Mouse (Mus musculus): ENCODE data around the gene Gm20517.

Gm20517 gene

DNA sequence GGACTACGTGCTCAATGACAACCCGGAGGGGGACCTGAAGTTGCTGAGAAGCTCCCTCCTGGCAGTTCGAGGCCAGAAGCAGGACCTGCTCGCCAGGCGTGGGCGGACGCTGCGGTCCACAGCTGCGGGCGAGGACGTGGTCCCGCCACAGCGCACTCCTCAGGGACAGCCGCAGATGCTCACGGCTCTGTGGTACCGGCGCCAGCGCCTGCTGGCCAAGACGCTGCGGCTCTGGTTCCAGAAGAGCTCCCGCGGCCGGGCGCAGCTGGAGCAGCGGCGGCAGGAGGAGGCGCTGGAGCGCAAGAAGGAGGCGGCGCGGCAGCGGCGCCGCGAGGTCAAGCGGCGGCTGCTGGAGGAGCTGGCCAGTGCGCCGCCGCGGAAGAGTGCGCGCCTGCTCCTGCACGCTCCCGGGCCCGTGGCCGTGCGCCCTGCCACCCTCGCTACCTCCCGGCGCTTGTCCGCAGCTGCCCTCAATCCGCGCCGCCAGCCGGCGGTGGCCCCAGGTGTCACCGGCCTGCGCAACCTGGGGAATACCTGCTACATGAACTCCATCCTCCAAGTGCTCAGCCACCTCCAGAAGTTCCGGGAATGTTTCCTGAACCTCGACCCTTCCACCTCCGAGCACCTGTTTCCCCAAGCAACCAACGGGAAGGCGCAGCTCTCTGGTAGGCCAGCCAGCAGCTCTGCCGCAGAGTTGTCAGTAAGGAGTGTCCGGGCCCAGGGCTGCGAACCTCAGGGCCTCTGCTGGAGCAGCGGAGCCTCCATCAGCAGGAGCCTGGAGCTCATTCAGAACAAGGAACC, 61.1 kb downstream of the Gm20517 start:
- DNase-seq (ENCODE audit: extremely low spot score, low spot score), result peak; percentile 68

DNA sequence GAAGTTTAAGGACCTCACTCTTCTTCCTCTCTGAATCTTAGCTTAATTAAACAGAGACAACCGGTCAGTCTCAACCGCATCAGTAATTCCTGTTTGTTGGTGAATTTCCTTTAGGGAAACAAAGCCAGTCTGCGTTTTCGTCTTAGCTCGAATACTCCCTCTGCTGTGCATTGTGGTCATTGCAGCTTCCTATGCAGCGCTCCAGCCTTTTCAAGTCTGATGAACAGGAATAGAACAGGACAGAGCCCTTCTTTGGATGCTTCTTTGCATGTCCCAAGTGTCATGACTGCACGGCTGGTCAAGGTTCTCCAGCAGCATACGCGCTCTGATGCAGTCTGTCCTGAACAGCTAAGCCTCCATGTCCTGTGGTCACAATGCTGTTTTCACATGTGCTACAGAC, 65.2 kb downstream of the Gm20517 start:
- peak; percentile 76 for DNase-seq (ENCODE audit: extremely low spot score, low spot score)

- DNase-seq (ENCODE audit: extremely low spot score, low spot score), result no peak
These were observed 66.8 kb downstream of the Gm20517 start for GRCm38 (mm10) chr17:47678238-47678637.

GRCm38 (mm10) chr17:47678702-47679101, 67.3 kb downstream of the Gm20517 start:
- DNase-seq (ENCODE audit: extremely low spot score, low spot score), result no peak

- no peak for DNase-seq (ENCODE audit: extremely low spot score, low spot score)
These were observed 71.4 kb downstream of the Gm20517 start for GRCm38 (mm10) chr17:47682836-47683235.

DNA sequence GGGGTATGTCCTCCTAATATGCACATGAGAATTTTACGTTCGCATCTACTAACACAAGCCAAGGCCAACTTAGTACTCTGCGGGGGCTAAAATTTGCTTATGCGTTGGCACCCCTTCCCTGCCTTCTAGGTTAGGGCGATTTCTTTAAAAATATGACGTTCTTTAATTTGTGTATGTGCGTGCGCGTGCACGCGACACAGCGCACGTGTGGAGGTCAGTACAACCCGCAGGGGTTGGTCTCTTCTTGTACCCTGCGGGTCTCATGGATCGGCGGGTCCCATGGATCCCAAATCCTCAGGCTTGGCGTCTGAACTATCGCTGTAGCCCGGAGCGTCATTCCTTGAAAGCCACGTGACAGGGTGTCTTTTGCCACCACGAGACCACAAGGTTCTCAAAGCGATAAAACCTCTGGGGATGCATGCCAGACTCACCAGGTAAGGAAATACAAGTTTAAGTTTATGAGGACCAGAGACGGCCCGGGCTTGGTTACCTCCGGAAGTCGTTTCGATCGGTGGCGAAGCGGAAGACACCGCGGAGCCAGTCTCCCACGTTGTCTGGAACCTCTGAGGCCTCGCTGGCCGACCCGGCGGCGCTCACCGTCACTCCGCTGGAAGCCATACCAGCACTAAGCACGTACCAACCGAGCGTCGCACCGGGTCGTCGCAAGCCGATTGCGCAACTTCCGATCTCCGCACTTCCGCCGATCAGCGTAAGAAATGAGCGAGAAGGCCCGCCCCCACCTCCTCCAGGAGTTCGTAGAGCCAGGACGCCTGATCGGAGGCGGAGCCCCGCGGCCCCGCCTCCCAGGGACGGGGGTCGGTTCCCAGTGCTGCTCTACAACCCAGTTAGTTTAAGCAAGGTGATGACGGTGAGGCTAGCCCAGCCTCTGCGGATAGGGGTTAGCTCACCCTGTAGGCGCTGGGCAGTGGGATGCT, 76.3 kb downstream of the Gm20517 start:
- peak; percentile 93 for DNase-seq (ENCODE audit: extremely low spot score, low spot score)

DNA sequence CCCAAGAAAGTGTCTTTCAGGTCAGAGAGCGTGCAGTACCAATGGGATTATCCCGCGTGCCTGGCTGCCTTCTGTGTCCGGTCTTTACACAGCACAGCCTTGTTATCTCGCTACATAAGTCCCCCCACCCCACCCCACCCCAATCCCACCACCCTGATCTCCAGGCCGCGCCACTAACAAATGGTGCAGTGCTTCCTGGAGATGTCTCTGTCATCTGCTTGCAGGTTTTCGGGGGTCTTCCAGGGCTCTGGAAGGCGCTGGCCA, 76.9 kb downstream of the Gm20517 start, which contains the start of gene Tomm6:
Gene Tomm6 (minus strand): TSS at position 43 of the 264 bp plus-strand sequence.
- no peak for DNase-seq (ENCODE audit: extremely low spot score, low spot score)

DNA sequence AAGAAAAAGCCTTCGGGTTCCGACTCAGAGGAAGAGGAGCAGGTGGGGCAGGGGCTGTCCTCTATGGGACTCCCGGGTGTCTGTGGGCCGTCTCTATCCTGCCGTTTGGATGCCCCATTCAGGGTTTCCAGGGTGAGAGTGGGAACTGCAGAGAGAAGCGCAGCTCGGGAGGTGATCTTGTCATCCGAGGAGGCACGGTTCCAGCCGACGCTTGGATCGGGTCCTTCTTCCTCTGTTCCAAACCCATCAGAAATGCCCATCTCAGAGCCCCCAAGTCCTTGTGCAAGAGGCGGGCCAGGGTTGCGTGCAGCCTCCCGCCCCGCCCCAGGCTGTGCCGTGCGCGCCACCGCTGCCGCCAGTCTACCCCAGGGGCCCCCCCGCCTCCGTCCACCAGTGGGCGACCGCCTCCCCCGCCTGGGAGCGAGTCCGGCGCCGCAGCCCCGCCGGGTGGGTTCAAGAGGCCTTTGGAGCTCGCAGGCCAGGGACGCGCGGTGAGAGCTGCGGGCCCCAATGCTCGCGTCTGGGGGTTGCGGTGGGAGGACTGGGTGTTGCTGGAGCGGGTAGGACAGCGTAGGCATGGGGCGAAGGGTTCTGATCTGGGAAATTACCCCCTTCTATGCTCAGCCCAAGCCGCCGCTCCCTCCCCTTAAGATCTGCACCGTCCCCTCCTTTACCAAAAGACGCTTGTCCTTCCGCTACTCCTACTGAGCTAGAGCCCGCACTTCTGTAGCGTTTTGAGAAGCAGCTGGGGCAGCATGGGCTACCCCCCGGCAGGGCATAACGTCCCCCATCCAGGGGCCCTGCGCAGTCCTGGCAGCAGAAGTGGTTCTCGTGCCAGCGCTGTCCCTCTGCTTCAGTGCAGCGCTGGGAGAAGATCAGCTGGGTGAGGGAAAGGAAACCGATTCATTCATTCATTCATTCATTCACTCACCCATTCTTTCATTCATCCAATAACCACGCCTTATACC, 77.5 kb downstream of the Gm20517 start, which contains the start of gene Frs3:
Gene Frs3 (plus strand): TSS at position 423 of the 968 bp plus-strand sequence.
- DNase-seq (ENCODE audit: extremely low spot score, low spot score), result peak; percentile 77

GRCm38 (mm10) chr17:47689894-47690293, 78.5 kb downstream of the Gm20517 start:
- DNase-seq (ENCODE audit: extremely low spot score, low spot score), result no peak

DNA sequence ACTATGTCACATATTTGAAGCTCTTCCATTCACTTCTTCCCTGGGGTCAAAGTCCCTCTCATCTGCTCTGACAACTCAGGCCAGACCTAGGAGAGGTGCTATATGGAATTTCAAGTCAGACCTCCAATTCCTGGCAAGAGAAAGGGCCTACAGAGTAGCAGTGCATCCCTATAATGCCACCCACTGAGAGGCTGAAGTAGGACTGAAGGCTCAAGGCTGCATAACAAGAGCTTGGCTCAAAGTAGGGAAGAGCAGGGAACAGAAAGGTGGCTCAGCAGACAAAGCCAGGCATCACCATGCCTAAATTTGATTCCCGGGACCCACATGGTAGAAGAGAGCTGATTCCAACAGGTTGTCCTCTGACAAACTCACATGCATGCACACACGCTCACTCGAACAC, 80.3 kb downstream of the Gm20517 start:
- no peak for DNase-seq (ENCODE audit: extremely low spot score, low spot score)

DNA sequence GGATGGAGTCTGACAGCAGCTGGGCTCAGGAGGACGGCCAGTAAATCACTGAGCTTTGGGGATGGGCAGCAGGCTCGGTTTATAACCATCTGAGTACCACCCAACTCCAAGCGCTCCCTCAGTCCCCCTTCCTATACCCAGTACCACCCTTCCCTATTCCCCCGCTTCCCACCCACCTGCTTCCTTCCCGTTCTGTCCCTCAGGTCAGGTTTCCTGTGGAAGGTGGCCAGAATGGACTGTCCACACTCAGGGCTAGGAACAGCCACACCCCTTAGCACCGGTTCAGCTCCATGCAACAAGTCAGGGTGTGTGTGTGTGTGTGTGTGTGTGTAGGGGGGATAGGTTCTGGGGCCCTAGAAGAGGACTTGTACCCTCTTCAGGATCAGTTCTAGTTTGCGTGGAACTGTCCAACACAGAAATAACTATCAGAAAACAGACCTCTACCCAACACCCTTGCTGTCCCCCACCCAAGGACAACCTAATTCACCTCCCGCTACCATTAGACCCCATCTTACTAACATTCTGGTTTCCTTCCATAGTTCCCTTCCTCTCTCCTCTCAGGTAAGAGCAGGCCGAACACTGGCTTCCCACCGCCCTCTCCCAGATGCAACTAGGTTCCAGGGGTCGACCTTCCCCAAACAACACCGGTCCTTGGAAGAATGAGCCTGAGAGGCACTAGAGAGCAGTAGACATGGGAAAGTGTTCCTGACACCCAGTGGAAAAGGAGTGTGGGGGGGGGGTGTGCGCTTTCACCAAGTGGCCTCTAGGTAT, 82.5 kb downstream of the Gm20517 start:
- no peak for DNase-seq (ENCODE audit: extremely low spot score, low spot score)

DNA sequence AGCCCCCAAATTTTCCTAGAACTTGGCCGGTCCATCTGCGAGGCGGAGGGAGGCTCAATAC, 82.9 kb downstream of the Gm20517 start, which contains the start of gene Gm21981:
Gene Gm21981 (minus strand): TSS at position 14 of the 61 bp plus-strand sequence.
- no peak for DNase-seq (ENCODE audit: extremely low spot score, low spot score)

DNA sequence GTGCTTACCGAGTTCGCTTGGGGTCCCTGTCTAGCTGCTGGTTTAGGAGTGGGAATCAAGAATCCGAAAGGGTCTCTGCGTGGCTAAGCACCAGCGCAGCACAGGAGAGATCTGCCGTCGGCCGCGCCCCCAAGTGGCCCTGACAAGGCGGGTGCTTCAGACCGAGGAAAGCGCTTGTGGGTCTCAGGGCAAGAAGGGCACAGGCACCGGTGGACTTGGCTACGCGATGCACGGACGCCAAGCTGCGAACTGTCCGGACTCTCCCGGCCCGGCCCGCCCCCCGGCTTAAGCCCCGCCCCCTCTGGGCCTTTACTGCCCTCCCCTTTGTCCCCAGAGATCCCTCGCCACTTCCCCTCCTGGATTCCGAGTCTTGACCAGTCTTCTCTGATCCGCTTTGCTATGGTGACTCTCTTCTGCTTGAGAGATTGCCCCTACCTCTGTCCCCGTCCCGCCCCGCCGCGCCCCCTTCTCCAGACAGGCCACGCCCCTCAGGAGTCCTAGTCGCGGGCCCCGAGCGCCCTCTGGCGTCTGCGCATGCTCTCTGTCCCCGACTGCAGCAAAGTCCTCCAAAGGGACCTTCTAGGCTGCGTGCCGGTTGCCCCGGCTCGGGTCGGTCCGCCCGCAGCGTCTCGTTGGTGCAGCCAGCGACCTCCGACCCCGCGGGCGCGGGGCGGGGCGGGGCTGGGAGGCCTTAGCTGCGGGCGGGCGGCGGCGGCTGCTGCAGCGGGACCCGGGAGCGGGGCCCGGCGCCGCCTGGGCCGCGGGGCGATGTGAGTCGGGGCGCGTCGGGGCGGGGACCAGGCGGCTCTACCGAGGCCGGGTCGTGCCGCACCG, 83.3 kb downstream of the Gm20517 start, which contains the start of gene Prickle4:
Gene Prickle4 (minus strand): TSS at position 234 of the 834 bp plus-strand sequence.
- peak; percentile 99 for DNase-seq (ENCODE audit: extremely low spot score, low spot score)

DNA sequence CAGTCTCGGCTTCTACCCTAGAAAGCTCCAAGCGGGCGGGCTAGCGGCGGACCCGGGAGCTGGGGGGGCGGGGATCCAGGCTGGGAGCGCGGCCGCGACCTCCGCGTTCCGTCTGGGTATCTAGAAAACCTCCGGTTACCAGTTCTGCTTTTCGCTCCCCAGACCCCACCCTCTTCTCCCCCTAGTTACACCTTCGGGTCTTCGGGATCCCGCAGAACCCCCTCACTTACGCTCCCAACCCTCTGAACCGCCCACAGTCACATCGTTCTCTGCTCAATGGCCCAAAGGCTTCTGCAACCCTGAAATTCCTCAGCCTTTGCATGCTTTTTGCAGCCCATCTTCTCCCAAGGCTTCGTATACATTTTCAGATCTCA, 83.9 kb downstream of the Gm20517 start:
- no peak for DNase-seq (ENCODE audit: extremely low spot score, low spot score)

DNA sequence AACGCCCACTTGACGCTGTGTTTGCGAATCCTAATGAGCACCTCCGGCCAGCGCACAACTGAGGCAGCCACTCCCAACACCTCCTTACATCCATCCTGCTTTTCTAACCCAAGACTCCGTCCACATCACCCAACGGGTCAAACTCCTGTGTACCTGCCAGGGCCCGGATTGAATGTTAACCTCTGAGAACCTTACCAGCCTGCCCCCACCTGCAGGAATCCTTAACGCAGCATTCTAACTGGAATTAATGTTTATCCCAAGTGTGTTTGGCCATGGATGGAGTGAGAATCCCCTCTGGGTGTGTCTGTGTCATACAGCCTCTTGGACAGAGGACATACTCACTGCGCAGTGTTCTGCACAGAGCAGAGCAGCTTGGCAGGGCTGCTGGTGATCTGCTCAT, 86.8 kb downstream of the Gm20517 start:
- DNase-seq (ENCODE audit: extremely low spot score, low spot score), result no peak

DNA sequence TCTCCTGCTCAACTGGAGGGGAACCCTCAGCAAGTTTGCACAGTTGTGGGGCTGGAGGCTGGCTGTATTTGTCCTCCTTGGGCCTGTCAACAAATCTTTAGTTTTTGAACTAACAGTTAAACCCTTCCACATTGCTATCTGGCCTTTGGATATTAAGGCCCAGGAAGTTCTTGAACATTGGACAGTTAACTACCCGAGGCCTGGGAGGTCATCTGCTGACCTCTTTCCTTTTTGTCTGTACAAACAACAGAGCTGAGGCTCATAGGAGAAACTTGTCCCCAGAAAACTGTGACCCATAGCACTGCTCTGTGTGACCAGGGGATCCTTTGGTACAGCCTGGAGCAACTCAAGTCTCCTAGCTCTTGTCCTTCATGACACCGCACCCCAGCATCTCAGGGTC, 87.7 kb downstream of the Gm20517 start:
- no peak for DNase-seq (ENCODE audit: extremely low spot score, low spot score)

DNA sequence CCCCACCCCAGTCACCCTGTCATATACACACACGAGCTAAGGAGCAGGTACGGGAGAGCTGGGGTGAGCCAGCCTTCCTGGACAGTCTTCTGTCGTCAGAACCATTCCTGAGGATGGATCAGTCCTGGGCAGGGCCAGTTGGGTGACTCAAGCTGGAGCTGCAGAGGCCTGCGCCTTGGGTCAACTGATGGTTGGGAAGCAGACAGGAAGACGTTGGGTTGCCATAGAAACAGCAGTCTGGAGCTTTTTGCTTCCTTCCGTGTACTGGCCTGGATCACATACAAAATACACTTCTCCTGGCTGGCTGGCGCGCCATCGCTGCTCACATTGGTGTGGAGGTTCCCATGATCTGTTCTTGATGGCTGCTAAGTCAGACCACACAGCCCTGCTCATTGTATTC, 90.4 kb downstream of the Gm20517 start:
- DNase-seq (ENCODE audit: extremely low spot score, low spot score), result no peak

DNA sequence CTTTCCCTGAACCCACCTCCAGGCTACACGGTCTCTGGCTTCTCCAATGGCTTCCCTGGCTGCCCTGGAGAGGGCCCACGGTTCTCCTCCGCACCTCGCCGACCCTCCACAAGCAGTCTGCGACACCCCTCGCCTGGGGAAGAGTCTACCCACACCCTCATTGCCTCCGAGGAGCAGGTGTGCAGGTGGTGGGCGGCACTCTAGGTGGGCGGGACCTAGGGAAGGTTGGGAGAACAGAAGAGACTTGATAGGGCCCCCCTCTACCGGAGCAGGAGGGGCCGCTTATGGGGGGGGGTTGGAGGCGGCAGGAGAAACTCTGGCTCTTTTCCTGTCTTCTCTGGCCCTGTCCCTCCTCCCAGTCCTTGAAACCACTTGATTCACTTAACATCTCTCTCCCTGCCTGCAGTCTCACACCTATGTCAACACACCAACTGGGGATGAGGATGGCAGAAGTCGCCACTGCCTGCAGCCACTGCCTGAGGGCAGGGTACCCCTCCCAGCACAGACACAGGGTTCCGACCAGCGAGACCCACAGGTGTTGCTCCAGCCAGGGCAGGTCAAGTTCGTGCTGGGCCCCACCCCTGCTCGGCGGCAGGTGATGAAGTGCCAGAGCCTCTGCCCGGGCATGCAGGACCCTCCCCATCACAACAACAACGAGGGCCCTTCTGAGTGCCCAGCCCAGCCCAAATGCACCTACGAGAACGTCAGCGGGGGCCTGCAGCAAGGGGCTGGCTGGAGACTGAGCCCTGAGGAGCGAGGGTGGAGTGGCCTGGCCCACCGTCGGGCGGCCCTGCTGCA, 91.4 kb downstream of the Gm20517 start:
- DNase-seq (ENCODE audit: extremely low spot score, low spot score), result no peak

- DNase-seq (ENCODE audit: extremely low spot score, low spot score), result peak; percentile 40
These were observed 92.2 kb downstream of the Gm20517 start for GRCm38 (mm10) chr17:47703556-47703955.

Data from neural tube, embryonic 10.5 days (tissue).